Mouse (Mus musculus): Measurements from ENCODE around the gene Uqcc1.

GRCm38 (mm10) chr2:155944685-155945084 is 14.6 kb upstream of the Uqcc1 start:
- TF ChIP-seq CTCF (IDR thresholded peaks at IDR 0.05; ENCODE audit: extremely low read depth, insufficient read length, insufficient replicate concordance, low read depth, low read length): no peak
- TF ChIP-seq POLR2A (IDR thresholded peaks at IDR 0.05; ENCODE audit: low read depth, low read length): no peak

Data from small intestine, adult 2 months (tissue).